Mouse (Mus musculus) thymus, postnatal 0 days (tissue): ENCODE measurements around the gene 4931428L18Rik. TPM values are rescaled to one million over a fixed set of nuclear protein-coding genes. Genes with fewer than 3 reads are reported as not detected.

ENCODE experiments used
- DNase-seq: peaks from one replicate; pipeline ENCODE4 v3.0.0-alpha.2; 2015; ENCODE audit warnings: low spot score
- polyA plus RNA-seq: library from polyadenylated mRNA; unstranded; fragments of >200 nt; fragmentation: Nextera tagmentation; extraction: Ambion mirVana; gene quantifications from 2 replicates; pipeline ENCODE4 v1.2.1, GENCODE M21; 2015

The 4931428L18Rik gene
- polyA plus RNA-seq, 1 experiment from 2014 or later = not detected

GRCm38 (mm10) chr1:31152799-31153426 is 69.6 kb downstream of the 4931428L18Rik start:
- DNase-seq = no peak

DNA sequence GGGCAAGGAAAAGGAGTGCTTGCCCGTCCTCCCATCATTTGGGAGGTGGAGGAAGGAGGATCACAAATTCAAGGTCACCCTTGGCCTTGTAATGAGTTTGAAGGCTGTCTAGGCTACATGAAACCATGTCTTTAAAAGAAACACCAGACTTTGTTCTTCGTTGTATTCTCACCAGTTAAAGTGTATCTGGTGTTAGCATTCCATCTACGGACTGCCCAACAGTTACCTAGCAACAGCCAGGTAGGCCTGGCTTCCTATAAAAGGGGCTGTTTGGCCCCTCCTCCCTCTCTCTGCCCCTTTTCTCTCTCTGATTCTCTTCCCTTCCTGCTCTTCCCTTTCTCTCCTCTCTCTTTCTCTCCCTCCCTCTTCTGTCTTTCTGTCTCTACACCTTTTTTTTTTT is 71.9 kb downstream of the 4931428L18Rik start:
- DNase-seq = no peak

DNA sequence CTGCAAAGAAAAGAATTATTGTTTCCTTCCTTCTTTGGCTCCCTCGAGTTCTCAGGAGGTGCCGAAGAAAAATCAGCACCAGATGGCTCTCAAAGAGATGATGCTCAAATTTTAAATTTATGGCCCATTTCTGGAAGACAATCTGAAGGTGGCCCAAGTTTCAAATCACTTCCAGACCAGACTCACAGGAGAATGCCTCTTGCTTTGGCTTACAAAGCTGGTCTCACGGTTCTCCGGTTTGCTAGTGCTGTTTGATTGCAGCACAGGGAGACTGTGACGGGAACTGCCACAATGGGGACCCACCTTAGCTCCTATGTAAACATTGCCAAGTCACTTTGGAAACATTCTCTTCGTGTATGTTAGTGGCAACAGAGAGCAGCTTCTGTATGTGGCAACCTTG is 72.8 kb downstream of the 4931428L18Rik start:
- no peak for DNase-seq

DNA sequence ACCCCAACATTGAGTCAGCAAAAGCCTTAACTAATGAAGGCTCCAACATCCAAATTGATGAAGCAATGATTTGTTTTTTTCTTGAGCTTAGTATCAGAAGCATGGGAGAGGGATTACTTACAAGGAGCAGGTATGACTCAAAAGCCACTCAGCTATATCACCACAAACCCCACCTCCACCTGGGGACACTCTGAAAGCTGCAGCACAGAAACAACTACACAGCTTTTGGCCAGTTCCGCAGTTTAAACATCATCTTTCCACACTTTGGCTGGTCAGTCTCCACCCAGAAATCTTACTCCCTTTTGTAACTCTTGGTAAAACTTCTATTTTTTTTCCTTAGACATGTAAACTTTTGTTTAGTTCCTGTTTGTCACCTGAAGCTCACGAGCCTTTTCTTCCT is 78.9 kb downstream of the 4931428L18Rik start:
- no peak for DNase-seq

DNA sequence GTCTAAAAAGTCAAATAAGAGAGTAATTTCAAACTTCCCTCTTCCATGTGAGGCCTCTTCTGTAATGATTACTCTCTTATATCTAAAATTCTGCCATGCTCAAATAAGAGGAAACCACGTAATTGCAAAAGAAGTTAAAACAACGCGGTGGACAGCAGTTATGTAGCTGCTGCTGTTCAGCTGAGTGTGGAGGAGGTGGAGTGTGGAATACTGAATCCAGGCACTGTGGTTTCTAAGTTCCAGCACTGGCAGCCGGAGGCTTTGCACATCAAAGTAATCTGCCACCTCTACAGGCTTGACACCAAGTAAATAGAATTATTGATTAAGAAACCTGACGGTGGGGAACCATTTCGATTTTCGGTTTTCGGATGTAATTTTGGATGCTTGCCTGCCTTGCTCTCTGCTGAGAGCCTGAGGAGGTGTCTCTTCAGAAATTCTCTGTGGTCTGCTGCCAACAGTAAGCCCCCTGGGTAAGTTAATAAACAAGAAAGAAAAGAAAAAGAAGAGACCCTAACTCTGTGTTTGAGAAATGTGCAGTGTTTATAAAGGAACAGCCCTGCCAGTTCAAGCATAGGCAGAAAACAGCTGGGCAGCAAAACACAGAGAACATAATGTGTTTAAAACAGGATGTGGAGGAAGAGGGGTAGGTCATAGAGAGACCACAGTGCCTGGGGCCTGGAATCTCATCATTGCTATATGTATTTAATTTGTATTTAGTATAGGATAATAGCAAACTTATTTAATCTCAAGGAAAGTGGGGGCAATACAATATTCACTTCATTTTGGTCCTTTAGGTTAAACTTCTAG is 80.0 kb downstream of the 4931428L18Rik start:
- DNase-seq = no peak

GRCm38 (mm10) chr1:31138387-31138786 is 84.1 kb downstream of the 4931428L18Rik start:
- no peak for DNase-seq

DNA sequence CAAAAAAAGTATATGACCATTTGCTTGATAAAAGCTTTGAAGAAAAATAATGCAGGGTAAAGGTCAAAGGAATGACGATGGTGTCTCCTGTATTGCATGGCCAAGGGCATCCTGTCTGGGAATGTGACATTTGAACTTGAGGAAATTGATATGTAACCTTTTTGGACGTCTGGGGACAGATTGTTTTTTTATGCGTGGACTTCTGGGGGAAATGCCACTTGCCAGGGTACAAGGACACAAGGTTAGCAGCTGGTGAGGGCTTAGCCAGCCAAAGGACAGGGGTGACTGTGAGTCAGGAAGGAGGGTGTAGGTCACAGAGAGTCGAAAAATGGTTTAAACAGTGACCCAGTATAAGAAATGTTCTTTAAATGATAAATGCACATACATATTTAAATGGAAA is 109.0 kb downstream of the 4931428L18Rik start:
- DNase-seq = no peak

DNA sequence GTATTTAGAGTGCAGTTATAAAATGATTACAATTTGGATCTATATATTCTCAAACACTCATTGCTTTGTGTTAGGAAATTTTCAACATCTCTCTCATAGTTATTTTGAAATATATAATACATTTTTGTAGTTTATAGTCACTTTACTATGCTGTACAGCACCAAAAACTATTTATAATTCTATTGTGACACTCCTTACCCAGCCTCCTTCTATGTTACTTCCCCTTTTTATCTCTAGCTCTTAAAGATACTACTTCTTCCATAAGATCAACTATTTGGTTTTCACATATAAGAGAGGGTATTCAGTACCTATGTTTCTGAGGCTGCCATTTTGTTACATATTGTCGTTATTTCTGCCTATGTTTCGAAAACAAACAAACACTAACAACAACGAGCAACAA is 114.5 kb downstream of the 4931428L18Rik start:
- no peak for DNase-seq

DNA sequence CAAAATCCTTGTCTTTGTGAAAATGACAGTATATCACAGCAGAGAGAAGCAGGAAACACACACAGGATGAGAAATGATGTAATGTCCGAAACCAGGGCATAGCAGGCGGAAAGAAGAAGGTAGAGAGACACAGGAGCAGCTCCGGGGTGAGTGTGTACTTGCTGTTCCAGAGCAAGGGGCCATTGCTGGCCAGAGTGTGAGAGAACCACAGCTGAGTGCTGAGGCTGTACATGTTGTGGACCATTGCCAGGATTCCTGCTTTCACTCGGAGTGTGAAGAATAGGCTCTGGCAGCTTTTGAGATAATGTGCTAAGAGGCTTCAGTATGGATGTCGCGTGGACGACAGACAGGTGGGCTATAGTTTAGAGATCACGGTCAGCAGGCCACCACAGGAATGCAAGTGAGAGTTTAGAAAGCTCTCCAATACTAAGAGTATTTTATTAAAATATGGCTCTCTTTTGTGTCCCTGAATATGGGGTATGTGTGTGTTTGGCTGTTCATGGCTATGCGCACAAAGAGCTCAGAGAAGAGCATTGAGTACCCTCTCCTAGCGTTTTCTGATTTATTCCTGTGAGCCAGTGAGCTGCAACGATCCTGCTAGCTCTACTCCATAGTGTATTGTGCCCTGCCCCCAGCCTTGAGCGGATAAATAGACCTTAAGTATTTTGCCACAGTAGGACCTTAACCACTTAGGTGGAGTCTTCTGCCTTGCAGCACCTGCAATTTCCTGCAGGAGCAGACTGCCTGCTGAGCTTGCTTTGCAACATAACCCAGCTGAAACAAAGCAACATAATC is 119.4 kb downstream of the 4931428L18Rik start:
- no peak for DNase-seq

GRCm38 (mm10) chr1:31102280-31102679 is 120.2 kb downstream of the 4931428L18Rik start:
- no peak for DNase-seq

DNA sequence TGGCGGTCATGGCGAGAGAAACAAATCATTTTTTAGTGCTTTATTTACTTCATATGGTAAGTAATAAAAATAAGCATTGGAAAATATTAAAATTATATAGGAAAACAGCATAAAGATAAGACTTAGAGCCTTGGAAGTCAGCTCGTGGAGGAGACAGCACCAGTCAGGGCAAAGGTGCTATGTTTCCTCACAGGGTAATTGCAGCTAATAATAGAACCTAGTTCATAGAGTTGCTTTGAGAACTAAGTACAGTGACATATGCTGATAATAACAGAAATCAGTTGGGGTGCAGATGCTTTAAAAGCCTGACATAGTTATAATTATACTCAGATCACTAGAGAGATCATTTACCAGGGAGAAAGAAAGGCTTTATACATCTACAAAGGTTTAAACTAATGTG is 125.3 kb downstream of the 4931428L18Rik start:
- no peak for DNase-seq

DNA sequence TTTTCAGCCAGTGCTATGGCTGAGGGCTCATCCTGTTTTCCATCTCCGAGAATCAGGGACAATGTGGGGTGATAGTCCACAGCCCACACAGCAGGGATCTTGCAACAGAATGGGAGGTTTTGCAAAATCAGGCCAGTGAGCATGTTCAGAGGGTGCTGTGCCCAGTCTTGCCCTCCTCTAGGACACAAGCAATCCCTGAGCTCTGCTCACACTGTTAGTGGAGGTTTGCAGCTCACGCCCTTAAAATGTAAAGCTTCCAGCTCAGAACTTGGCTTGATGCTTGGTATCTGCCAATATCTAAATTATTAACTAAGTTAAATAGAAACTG is 126.1 kb downstream of the 4931428L18Rik start:
- no peak for DNase-seq

DNA sequence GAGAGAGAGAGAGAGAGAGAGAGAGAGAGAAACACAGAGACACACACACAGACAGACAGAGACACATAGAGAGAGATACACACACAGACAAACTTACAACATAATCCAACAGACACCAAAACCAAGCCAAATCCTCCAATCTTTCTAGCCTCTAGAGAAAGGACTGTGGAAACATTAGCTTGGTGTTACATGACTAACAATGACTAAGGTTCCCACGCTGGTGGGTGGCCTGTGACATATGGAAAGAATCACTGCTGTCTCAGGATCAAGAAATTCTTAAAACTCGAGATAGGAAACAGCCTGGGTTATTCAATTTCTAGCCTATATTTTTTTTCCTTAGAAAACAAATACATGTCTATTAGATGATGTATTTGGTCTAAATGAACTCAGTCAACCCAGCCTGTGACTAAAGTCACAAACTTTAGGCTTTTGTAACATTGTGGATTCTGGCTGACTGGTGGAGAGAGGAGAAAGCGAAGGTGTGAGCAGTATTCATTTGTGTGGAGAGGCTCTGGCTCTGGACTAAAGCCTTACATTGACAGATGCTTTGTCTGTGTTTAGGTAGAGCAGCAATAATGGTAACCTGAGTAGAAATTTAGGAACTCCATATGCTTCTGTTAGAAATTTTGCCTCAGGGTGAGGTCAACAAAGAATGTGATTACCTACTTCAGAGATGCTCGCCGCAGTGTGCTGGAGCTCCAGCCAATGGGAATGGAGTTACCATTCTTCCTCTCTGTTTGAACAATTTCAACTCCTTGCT is 126.6 kb downstream of the 4931428L18Rik start:
- DNase-seq = no peak

DNA sequence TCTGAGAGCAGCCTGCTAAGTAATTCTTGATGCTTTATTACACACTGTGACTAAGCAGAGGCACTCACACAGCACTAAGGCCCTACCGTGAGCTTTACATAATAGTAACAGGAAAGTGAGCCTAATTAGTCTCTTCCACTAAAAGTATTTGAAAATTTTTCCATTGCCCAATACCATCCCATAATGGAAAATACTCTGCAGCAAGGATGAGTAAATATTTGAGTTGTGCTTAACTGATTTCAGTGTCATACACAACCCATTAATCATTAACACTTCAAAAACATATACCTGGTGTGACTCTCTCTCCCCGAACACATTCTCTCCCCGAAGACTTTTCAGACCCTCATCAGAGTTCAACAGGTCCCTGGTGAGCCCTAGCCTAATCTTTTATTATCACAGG is 127.7 kb downstream of the 4931428L18Rik start:
- no peak for DNase-seq

DNA sequence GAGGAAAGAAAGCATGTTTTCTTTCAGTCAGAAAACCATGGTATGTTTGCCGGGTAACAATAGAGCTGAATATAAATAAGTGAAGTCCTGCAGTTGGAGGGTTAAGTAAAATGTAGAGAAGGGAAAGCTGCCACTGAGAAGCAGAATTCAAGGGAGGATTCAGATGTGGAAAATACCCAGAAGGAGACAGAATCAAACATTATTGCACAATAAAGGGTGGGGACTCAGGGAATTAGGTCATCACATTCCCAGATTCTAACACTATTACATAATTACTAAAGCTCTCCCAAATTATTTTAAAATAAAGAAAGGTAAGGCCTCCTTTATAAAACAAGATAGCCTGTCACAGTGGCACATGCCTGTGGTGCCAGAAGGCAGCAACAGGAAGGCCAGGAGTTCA is 128.5 kb downstream of the 4931428L18Rik start:
- DNase-seq = no peak

- no peak for DNase-seq
Observed at GRCm38 (mm10) chr1:31088686-31089085, 133.8 kb downstream of the 4931428L18Rik start.

DNA sequence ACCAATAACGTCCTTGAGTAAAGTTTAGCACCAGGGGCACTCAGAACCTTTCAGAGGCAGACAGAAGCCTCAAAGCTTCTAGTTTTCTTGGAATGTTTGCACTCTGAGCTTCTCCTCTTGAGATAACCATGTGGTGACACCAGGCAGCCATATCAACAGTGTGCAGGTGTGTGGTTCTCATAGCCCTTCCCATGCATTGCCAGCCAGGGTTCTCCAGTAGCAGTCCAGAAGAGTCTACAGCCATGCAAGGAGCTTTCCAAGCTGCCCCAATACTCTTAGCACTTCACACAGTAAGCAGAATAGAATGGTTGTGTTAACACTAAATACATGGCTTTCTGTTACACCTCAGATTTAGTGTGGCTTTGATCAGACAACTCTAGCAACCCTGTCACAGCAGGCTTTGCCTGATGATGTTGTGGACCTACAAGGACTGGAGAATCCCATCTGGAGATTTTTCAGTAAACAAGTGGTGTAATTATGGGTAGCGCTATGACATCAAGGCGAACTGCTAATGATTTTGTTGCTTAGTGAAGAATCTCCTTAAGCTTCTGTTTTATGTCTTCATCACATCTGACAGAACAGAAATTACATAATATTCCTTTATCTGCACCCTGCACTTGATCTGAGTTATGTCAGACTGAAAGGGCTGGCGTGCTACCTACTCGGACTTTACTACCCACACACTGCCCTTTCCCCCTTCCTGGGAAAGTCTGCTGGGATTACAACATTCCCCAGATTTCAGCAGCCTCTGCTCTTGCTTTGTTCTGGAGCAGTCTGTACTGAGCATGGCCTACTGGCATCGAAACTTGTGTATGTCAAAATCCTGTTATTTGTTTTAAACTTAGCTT is 149.7 kb downstream of the 4931428L18Rik start:
- no peak for DNase-seq

DNA sequence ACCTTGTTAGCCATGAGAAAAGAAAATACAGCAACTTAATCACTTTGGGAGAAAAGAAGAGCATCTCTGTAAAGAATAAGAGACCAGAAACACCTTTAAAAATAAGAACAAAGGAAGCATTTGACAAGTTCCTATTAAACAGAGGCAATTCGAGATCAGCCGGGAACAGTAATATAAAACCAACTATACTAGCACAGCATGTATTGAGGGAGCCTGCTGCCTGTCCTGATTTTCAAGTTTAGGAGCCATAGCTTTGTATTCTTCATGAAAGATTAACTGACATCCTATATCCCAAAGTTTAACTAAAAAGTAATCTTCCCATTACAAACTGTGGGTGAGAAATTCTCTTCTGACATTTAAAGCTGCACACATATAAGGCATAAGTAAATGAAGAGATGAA is 151.3 kb downstream of the 4931428L18Rik start:
- no peak for DNase-seq

DNA sequence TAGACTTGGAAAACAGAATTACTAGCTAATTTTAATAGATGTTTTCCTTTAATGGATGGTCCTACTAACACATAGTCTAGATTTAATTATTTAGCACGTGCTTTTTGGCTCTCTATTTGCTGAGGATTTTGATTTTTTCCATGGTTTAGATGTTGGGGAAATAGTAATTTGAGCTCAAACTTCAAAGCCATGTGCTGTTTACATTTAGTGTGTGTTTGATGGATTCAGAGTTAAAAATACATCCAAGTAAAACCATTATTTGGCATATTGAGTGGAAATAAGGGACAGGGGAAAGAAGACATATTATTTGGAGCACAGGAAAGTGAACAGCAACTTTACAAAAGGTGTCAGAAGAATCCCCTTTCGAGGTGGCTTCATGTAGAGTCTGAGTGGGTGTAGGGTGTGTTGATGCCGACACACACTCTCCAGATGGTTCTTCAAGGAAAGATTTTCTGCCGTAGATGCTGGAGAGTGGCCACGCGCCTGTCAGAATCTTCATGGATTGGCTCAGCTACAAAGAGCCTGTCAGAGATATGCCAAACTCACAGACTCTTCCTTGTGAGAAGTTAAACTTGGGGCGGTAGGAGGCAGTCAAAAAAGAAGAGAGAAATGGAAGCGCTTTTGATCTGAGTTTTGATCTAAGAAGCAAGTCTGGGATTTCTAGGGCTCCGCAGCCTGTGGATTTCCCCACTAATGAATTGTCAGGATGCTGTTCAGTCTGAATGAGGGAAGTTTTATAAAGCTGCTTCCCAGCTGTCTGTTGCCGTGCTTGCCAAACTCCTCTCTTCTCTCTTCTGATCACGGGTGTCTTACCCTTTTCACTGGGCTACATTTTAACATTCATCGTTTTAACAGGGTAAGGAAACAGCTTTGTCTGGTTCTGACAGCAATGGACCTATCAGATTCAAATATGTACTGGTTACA is 157.4 kb downstream of the 4931428L18Rik start:
- no peak for DNase-seq

- no peak for DNase-seq
Observed at GRCm38 (mm10) chr1:31059806-31060205, 162.7 kb downstream of the 4931428L18Rik start.
